Mouse (Mus musculus): ENCODE results near the gene Tcte2. TPM values are rescaled to one million over a fixed set of nuclear protein-coding genes. Genes with fewer than 3 reads are reported as not detected.
"Not testable (repeated sequence)": the region's sequence is repeated elsewhere in the genome, so short reads cannot be mapped to it uniquely, and the experiment has no call there.

The Tcte2 gene
- polyA plus RNA-seq, 1 experiment: 0.60 TPM

- H3K4me3 ChIP-seq (ENCODE audit: insufficient read depth, low read length): no peak overlapping the region
- no peak for TF ChIP-seq CTCF (IDR thresholded peaks at IDR 0.05; ENCODE audit: low read depth, low read length)
- TF ChIP-seq POLR2A (IDR thresholded peaks at IDR 0.05; ENCODE audit: borderline replicate concordance, low read depth, low read length): no peak
- H3K27ac ChIP-seq (ENCODE audit: insufficient read depth, low read depth, low read length): no peak overlapping the region
- H3K4me1 ChIP-seq (ENCODE audit: control insufficient read depth, insufficient read depth, low read length): peaks cover 31% of the 10 kb centered on the region
These were observed 80.5 kb downstream of the Tcte2 start for GRCm38 (mm10) chr17:13681126-13681525.

DNA sequence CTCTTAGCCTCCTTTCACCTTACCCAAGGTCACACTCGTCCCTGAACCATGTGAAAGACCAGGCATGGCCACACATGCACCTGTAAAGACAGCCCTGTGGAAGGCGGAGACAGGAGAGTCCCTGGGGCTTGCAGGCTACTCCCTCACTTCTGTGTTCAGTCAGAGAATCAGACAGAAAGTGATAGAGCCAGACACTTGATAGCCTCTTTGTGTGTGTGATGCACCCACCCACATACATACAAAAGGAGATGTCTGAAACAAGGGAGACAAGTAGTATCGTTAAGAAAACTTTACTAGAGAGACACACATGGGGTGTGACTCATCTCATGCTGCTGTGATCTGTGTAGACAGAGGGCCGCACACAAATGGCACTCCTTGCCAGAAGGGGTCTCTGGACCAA, 81.3 kb downstream of the Tcte2 start:
- Histone ChIP-seq H3K27ac (ENCODE audit: insufficient read depth, low read depth, low read length) (no peak overlapping the region), H3K4me1 (ENCODE audit: control insufficient read depth, insufficient read depth, low read length) (peaks cover 26% of the 10 kb centered on the region), H3K4me3 (ENCODE audit: insufficient read depth, low read length) (no peak overlapping the region)
- TF ChIP-seq POLR2A (IDR thresholded peaks at IDR 0.05; ENCODE audit: borderline replicate concordance, low read depth, low read length): no peak

DNA sequence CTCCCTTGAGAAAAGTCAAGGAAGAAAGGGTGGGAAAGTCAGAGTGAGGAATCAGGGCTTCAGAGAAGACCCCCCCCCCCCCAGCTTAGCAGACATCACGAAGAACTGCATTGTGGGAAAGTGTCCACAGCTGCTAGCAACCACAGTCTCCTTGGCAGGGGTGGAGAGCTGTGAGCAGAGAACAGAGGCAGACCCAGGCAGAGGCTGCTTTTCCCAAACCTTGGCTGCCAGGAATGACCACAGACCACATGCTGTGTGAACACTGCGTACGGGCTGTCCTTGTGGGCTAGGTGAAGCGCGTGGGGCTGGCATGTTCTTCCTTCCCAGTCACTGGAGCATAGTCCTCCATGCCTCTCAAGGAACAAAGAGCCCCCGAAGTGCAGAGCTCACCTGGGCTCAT, 81.9 kb downstream of the Tcte2 start:
- H3K27ac ChIP-seq (ENCODE audit: insufficient read depth, low read depth, low read length): no peak overlapping the region
- peaks cover 20% of the 10 kb centered on the region for H3K4me1 ChIP-seq (ENCODE audit: control insufficient read depth, insufficient read depth, low read length)
- TF ChIP-seq POLR2A (IDR thresholded peaks at IDR 0.05; ENCODE audit: borderline replicate concordance, low read depth, low read length) (no peak), CTCF (IDR thresholded peaks at IDR 0.05; ENCODE audit: low read depth, low read length) (no peak)
- H3K4me3 ChIP-seq (ENCODE audit: insufficient read depth, low read length): no peak overlapping the region

DNA sequence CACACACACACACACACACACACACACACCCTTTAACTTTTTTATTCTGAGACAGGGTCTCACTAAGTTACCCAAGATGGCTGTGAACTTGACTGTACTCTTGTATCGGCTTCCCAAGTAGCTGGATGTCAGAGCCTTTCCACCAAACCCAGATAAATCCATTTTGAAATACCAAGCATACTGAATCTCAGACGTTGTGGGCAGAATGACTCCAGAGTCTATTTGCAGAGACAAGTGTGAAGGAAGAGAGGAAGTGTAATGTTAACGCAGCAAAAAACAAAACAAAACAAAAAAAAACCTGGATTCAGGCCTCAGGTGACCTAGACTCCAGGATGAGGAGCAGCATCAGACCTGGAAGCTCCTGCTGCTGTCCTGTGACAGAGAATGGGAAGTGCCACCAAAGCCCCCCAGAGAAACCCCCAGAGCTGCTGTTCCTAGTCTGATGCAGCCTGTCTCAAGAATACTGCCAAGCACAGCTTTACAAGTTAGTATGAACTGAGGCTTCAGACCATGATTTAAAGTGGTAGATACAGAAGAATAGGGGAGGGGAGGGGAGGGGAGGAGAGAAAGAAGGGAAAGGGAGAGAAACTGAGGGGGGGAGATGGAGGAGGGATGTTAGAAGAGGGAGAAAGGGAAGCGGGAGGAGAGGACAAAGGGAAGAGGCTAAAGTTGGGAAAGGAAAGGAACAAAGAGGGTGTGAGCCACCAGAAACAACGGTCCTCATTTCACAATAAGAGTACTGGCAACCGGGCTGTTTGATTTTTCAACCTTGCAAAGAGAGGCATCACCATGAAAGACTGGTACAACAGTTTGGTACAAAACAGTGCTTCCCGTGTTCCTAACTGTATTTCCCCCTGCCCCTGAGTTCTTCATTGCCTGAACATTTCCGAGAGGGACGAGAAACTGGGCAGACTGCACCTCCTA, 84.1 kb downstream of the Tcte2 start:
- Histone ChIP-seq H3K4me3 (ENCODE audit: insufficient read depth, low read length) (no peak overlapping the region), H3K4me1 (ENCODE audit: control insufficient read depth, insufficient read depth, low read length) (peaks cover 13% of the 10 kb centered on the region), H3K27ac (ENCODE audit: insufficient read depth, low read depth, low read length) (no peak overlapping the region)
- no peak for TF ChIP-seq CTCF (IDR thresholded peaks at IDR 0.05; ENCODE audit: low read depth, low read length)
- TF ChIP-seq POLR2A (IDR thresholded peaks at IDR 0.05; ENCODE audit: borderline replicate concordance, low read depth, low read length): no peak

GRCm38 (mm10) chr17:13676099-13676498, 85.5 kb downstream of the Tcte2 start:
- H3K4me3 ChIP-seq (ENCODE audit: insufficient read depth, low read length): not testable (repeated sequence)

GRCm38 (mm10) chr17:13675630-13676029, 86.0 kb downstream of the Tcte2 start:
- TF ChIP-seq CTCF (IDR thresholded peaks at IDR 0.05; ENCODE audit: low read depth, low read length): no peak
- TF ChIP-seq POLR2A (IDR thresholded peaks at IDR 0.05; ENCODE audit: borderline replicate concordance, low read depth, low read length): no peak
- H3K4me3 ChIP-seq (ENCODE audit: insufficient read depth, low read length): no peak overlapping the region
- H3K4me1 ChIP-seq (ENCODE audit: control insufficient read depth, insufficient read depth, low read length): peaks cover 5% of the 10 kb centered on the region
- no peak overlapping the region for H3K27ac ChIP-seq (ENCODE audit: insufficient read depth, low read depth, low read length)

More at GRCm38 (mm10) chr17:13676099-13676498, 85.5 kb downstream of the Tcte2 start:
- not testable (repeated sequence) for H3K4me1 ChIP-seq (ENCODE audit: control insufficient read depth, insufficient read depth, low read length); H3K27ac ChIP-seq (ENCODE audit: insufficient read depth, low read depth, low read length)

GRCm38 (mm10) chr17:13674695-13675306, 86.8 kb downstream of the Tcte2 start:
- H3K27ac ChIP-seq (ENCODE audit: insufficient read depth, low read depth, low read length): no peak overlapping the region
- H3K4me1 ChIP-seq (ENCODE audit: control insufficient read depth, insufficient read depth, low read length): peaks cover 5% of the 10 kb centered on the region
- TF ChIP-seq POLR2A (IDR thresholded peaks at IDR 0.05; ENCODE audit: borderline replicate concordance, low read depth, low read length): no peak
- no peak for TF ChIP-seq CTCF (IDR thresholded peaks at IDR 0.05; ENCODE audit: low read depth, low read length)
- no peak overlapping the region for H3K4me3 ChIP-seq (ENCODE audit: insufficient read depth, low read length)

DNA sequence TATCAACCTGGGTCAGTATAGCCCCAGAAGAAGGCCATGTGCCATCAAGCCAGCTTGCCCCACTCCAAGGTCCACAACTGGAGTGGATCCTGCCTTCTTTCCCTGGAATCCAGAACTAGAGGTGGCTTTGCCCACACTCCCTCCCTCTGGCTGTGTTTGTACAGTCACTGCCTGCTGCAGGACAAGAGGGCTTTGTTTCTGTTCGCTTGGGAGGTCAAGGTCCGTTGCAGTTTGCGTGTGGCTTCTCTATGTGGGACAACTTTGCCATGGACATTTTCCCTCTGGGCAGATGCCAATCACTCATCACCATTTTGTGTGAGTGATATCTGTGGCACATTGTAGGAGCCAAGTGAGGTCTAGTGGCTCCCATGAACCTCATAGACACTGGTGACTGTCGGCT, 89.9 kb downstream of the Tcte2 start:
- H3K27ac ChIP-seq (ENCODE audit: insufficient read depth, low read depth, low read length): no peak overlapping the region
- no peak overlapping the region for H3K4me3 ChIP-seq (ENCODE audit: insufficient read depth, low read length)
- TF ChIP-seq CTCF (IDR thresholded peaks at IDR 0.05; ENCODE audit: low read depth, low read length) (no peak), POLR2A (IDR thresholded peaks at IDR 0.05; ENCODE audit: borderline replicate concordance, low read depth, low read length) (no peak)
- peaks cover 10% of the 10 kb centered on the region for H3K4me1 ChIP-seq (ENCODE audit: control insufficient read depth, insufficient read depth, low read length)

DNA sequence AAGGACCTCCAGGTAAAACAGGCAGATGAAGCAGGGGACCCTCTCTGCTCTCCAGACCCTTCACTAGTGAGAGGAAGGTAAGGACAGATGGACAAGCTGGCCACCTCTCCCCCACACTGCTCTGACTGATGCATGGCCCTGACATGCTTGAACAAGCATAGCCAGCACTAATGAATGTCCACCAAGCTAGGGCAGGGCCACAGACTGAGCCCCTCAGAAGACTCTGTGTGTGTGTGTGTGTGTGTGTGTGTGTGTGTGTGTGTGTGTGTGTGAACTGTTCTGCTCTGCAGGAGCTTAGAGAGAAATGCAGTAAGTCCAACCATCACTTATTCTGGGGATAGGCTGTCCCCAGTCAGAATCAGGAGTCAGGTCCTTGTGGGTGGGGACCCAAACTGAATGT, 91.4 kb downstream of the Tcte2 start:
- TF ChIP-seq CTCF (IDR thresholded peaks at IDR 0.05; ENCODE audit: low read depth, low read length): no peak
- Histone ChIP-seq H3K4me3 (ENCODE audit: insufficient read depth, low read length) (no peak overlapping the region), H3K4me1 (ENCODE audit: control insufficient read depth, insufficient read depth, low read length) (peaks cover 10% of the 10 kb centered on the region), H3K27ac (ENCODE audit: insufficient read depth, low read depth, low read length) (no peak overlapping the region)

GRCm38 (mm10) chr17:13669206-13669605, 92.4 kb downstream of the Tcte2 start:
- Histone ChIP-seq H3K4me3 (ENCODE audit: insufficient read depth, low read length) (no peak overlapping the region), H3K27ac (ENCODE audit: insufficient read depth, low read depth, low read length) (no peak overlapping the region), H3K4me1 (ENCODE audit: control insufficient read depth, insufficient read depth, low read length) (peaks cover 10% of the 10 kb centered on the region)
- no peak for TF ChIP-seq CTCF (IDR thresholded peaks at IDR 0.05; ENCODE audit: low read depth, low read length)
- TF ChIP-seq POLR2A (IDR thresholded peaks at IDR 0.05; ENCODE audit: borderline replicate concordance, low read depth, low read length): no peak
